Mouse (Mus musculus): ENCODE data around the gene Msi2.

DNA sequence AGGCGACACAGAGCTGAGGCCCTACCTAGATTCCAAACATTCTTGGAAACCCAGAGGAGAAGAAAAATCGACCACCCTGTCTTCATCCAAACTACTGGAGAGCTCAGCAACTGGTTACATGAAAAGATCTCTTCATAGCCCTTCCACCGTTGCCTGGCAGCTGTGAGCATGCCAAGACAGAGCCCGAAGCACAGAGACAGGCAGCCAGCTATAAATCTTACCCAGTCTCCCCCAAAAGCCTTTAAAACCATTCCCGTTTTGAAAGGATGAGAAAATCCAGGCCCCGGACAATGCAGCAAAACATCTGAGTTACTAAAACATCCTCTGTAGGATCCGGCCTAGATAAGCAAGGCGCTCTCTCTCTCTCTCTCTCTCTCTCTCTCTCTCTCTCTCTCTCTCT lies 124.3 kb downstream of the Msi2 start:
- no peak for TF ChIP-seq GATA1 (IDR thresholded peaks at IDR 0.05; ENCODE audit: borderline replicate concordance, low read length)
- TF ChIP-seq FLI1 (IDR thresholded peaks at IDR 0.05; ENCODE audit: low read length): no peak
